Comparison of ENCODE assay signal across 17 mouse cellular contexts in genomic region chr17:49416228-49416627, GRCm38 (mm10).
"Had no signal": no experiment of that assay in that cellular context is flagged by ENCODE, and none has a peak within 500 bp of the region (broad histone marks: within the 10 kb centered on the region; RNA-seq: fewer than 3 reads in every experiment).

No protein-coding gene starts in this region.

- H3K4me1 ChIP-seq: kidney, embryonic 15.5 days; limb, embryonic 12.5 days; limb, embryonic 15.5 days; midbrain, embryonic 12.5 days; midbrain, embryonic 15.5 days had no signal

- H3K9ac ChIP-seq: kidney, embryonic 15.5 days; limb, embryonic 12.5 days; limb, embryonic 15.5 days; liver, embryonic 14.5 days; liver, postnatal 0 days; lung, embryonic 14.5 days; midbrain, embryonic 12.5 days; midbrain, embryonic 15.5 days had no signal

- ATAC-seq: liver, postnatal 0 days; lung, postnatal 0 days; midbrain, embryonic 15.5 days had no signal

- H3K4me2 ChIP-seq: kidney, embryonic 15.5 days; limb, embryonic 12.5 days; limb, embryonic 15.5 days; liver, embryonic 11.5 days; lung, embryonic 14.5 days; midbrain, embryonic 12.5 days; midbrain, embryonic 15.5 days had no signal

- H3K4me3 ChIP-seq: kidney, embryonic 15.5 days; limb, embryonic 12.5 days; limb, embryonic 15.5 days; midbrain, embryonic 12.5 days; midbrain, embryonic 15.5 days had no signal

- H3K27me3 ChIP-seq: kidney, embryonic 15.5 days; limb, embryonic 12.5 days; limb, embryonic 15.5 days; midbrain, embryonic 12.5 days; midbrain, embryonic 15.5 days had no signal

- DNase-seq: kidney, adult 8-10 months; kidney, postnatal 10 days; kidney, postnatal 36 days; left cerebral cortex, postnatal 4 days; liver, postnatal 0 days; lung, embryonic 14.5 days; thymus, adult 18-20 months; thymus, postnatal 36 days had no signal

- H3K27ac ChIP-seq: kidney, embryonic 15.5 days; limb, embryonic 12.5 days; limb, embryonic 15.5 days; liver, embryonic 14.5 days; macrophage; midbrain, embryonic 12.5 days; midbrain, embryonic 15.5 days had no signal

- H3K9me3 ChIP-seq: kidney, embryonic 15.5 days; limb, embryonic 12.5 days; limb, embryonic 15.5 days; midbrain, embryonic 12.5 days; midbrain, embryonic 15.5 days had no signal

- H3K36me3 ChIP-seq: kidney, embryonic 15.5 days; limb, embryonic 12.5 days; limb, embryonic 15.5 days; midbrain, embryonic 12.5 days; midbrain, embryonic 15.5 days had no signal
